Comparison of ENCODE assay signal across 21 mouse cellular contexts in genomic region chr4:136594006-136594405, GRCm38 (mm10). TPM values are rescaled to one million over a fixed set of nuclear protein-coding genes. Genes with fewer than 3 reads are reported as not detected.
"Had no signal": no experiment of that assay in that cellular context is flagged by ENCODE, and none has a peak within 500 bp of the region (broad histone marks: within the 10 kb centered on the region; RNA-seq: fewer than 3 reads in every experiment).

No protein-coding gene starts in this region.

- DNase-seq: kidney, adult 8-10 months; kidney, postnatal 25 days; lung, embryonic 14.5 days; lung, postnatal 10 days; lung, postnatal 4 days; thymus, postnatal 14 days had no signal

- H3K9me3 ChIP-seq: limb, embryonic 15.5 days; liver, embryonic 12.5 days; midbrain, embryonic 12.5 days; neural tube, embryonic 15.5 days had no signal

- H3K4me3 ChIP-seq: left cerebral cortex, adult 2 months; limb, embryonic 15.5 days; liver, embryonic 12.5 days; midbrain, embryonic 12.5 days; neural tube, embryonic 15.5 days had no signal

- H3K4me2 ChIP-seq: limb, embryonic 15.5 days; liver, embryonic 12.5 days; lung, embryonic 14.5 days; midbrain, embryonic 12.5 days; neural tube, embryonic 15.5 days had no signal

- H3K27me3 ChIP-seq: limb, embryonic 15.5 days; liver, embryonic 12.5 days; midbrain, embryonic 12.5 days; neural tube, embryonic 15.5 days had no signal

RNA-seq across cellular contexts. Expression of gene Tex46, which starts 16.2 kb away (rescaled TPM):
- total RNA-seq: layer of hippocampus, postnatal 25 days; left cerebral cortex, adult 2 months; left cerebral cortex, postnatal 14 days; megakaryocyte-erythroid progenitor cell, adult 5-6 weeks; midbrain, postnatal 0 days had no signal
- polyA plus RNA-seq: kidney, embryonic 16.5 days; limb, embryonic 11.5 days; limb, embryonic 15.5 days; liver, embryonic 12.5 days; liver, embryonic 16.5 days; lung, embryonic 14.5 days; midbrain, embryonic 12.5 days; midbrain, postnatal 0 days; neural tube, embryonic 11.5 days; neural tube, embryonic 15.5 days; small intestine, adult 2 months; stomach, postnatal 0 days had no signal

RNA-seq across cellular contexts. Expression of gene Lactbl1, which starts 28.4 kb away (rescaled TPM):
- polyA plus RNA-seq: kidney, embryonic 16.5 days; limb, embryonic 11.5 days; limb, embryonic 15.5 days; liver, embryonic 12.5 days; liver, embryonic 16.5 days; lung, embryonic 14.5 days; neural tube, embryonic 11.5 days; small intestine, adult 2 months; stomach, postnatal 0 days had no signal
